Mouse (Mus musculus) intestine, embryonic 14.5 days (tissue): ENCODE measurements around the gene Cdc26. TPM values are rescaled to one million over a fixed set of nuclear protein-coding genes. Genes with fewer than 3 reads are reported as not detected.

ENCODE experiments used
- ATAC-seq: fragments of 200-750 bp; cut with Nextera tagmentation; replicated peaks from 2 replicates; pipeline ENCODE4 v1.8.0; 2017; ENCODE audit warnings: low read depth, moderate number of reproducible peaks, moderate TSS enrichment, moderate library complexity; ENCODE audit not compliant: low FRiP score, low TSS enrichment
- DNase-seq: peaks from one replicate; pipeline ENCODE4 v3.0.0-alpha.2; 2018; ENCODE audit warnings: low spot score
- H3K27ac ChIP-seq: fragments of 300-500 bp; sonication (generic); 2 replicates; pipeline ENCODE4 v1.5.1; 2014; ENCODE audit warnings: low read depth, mild to moderate bottlenecking, control low read depth
- H3K27me3 ChIP-seq: fragments of 300-500 bp; sonication (generic); replicated peaks from 2 replicates; pipeline ENCODE4 v1.6.1; 2014; ENCODE audit warnings: low read length, control low read depth; ENCODE audit not compliant: control insufficient read depth, insufficient read depth
- H3K36me3 ChIP-seq: fragments of 300-500 bp; sonication (generic); 2 replicates; pipeline ENCODE4 v1.6.1; 2014; ENCODE audit warnings: low read length, control low read depth; ENCODE audit not compliant: control insufficient read depth, insufficient read depth
- H3K4me1 ChIP-seq: fragments of 300-500 bp; sonication (generic); replicated peaks from 2 replicates; pipeline ENCODE4 v1.6.1; 2014; ENCODE audit warnings: low read length, control low read depth, mixed read lengths; ENCODE audit not compliant: control insufficient read depth, insufficient read depth
- H3K4me2 ChIP-seq: fragments of 300-500 bp; sonication (generic); 2 replicates; pipeline ENCODE4 v1.6.1; 2014; ENCODE audit warnings: low read length
- H3K4me3 ChIP-seq: fragments of 300-500 bp; sonication (generic); 2 replicates; pipeline ENCODE4 v1.5.1; 2014; ENCODE audit warnings: low read depth, low read length, control low read depth, mixed read lengths
- H3K9ac ChIP-seq: fragments of 300-500 bp; sonication (generic); 2 replicates; pipeline ENCODE4 v1.6.1; 2014; ENCODE audit warnings: mild to moderate bottlenecking, low read length
- H3K9me3 ChIP-seq: fragments of 300-500 bp; sonication (generic); 2 replicates; pipeline ENCODE4 v1.6.1; 2016; ENCODE audit warnings: low read length, control low read depth; ENCODE audit not compliant: control insufficient read depth
- WGBS: fragments of 180-500 bp; shearing (Covaris S2); extraction: QIAGEN DNeasy Blood & Tissue Kit; methylation state at CpG from one replicate; pipeline ENCODE4 v1.1.7; 2014; 5-methylcytosine and 5-hydroxymethylcytosine counted together
- polyA plus RNA-seq: library from polyadenylated mRNA; unstranded; fragments of >200 nt; fragmentation: Nextera tagmentation; extraction: Ambion mirVana; gene quantifications from 2 replicates; pipeline ENCODE4 v1.2.1, GENCODE M21; 2014

The Cdc26 gene
- polyA plus RNA-seq, 1 experiment from 2014 or later = 166 TPM

- DNase-seq (no peak), ATAC-seq (no peak)
- H3K4me3 ChIP-seq = no peak overlapping the region
- no peaks in the 10 kb centered on the region for H3K27me3 ChIP-seq
- peak overlapping the region; percentile 39 for H3K27ac ChIP-seq
- peak overlapping the region; percentile 3; the same call in 1 of the 2 replicates for H3K4me2 ChIP-seq
- no peaks in the 10 kb centered on the region for H3K9me3 ChIP-seq
- H3K4me1 ChIP-seq = no peaks in the 10 kb centered on the region; the same call in 1 of the 2 replicates
- peaks cover 51% of the 10 kb centered on the region for H3K36me3 ChIP-seq
- WGBS = 53% methylated on average over 2 of the region's 2 CpGs
- no peak overlapping the region for H3K9ac ChIP-seq
Observed at GRCm38 (mm10) chr4:62348329-62348705, 60.1 kb downstream of the Cdc26 start.

- peak overlapping the region; percentile 3; the same call in 1 of the 2 replicates for H3K4me2 ChIP-seq
- H3K27me3 ChIP-seq = no peaks in the 10 kb centered on the region
- no peaks in the 10 kb centered on the region; the same call in 1 of the 2 replicates for H3K4me1 ChIP-seq
- 41% methylated on average over 9 of the region's 9 CpGs for WGBS
- ATAC-seq (no peak), DNase-seq (no peak)
- peaks cover 55% of the 10 kb centered on the region for H3K36me3 ChIP-seq
- H3K27ac ChIP-seq = peak overlapping the region; percentile 39
- no peak overlapping the region for H3K4me3 ChIP-seq
- no peaks in the 10 kb centered on the region for H3K9me3 ChIP-seq
- H3K9ac ChIP-seq = no peak overlapping the region
Observed at GRCm38 (mm10) chr4:62347605-62348328, 60.7 kb downstream of the Cdc26 start.

- no peak overlapping the region for H3K27ac ChIP-seq
- H3K27me3 ChIP-seq = no peaks in the 10 kb centered on the region
- no peak overlapping the region for H3K4me3 ChIP-seq
- no peak overlapping the region for H3K9ac ChIP-seq
- no peaks in the 10 kb centered on the region for H3K9me3 ChIP-seq
- no peak for DNase-seq
- ATAC-seq = no peak
- H3K36me3 ChIP-seq = peaks cover 53% of the 10 kb centered on the region
- no peaks in the 10 kb centered on the region; the same call in 1 of the 2 replicates for H3K4me1 ChIP-seq
- WGBS = 80% methylated on average over 4 of the region's 4 CpGs
- no peak overlapping the region for H3K4me2 ChIP-seq
Observed at GRCm38 (mm10) chr4:62345827-62346226, 62.6 kb downstream of the Cdc26 start.

- DNase-seq (no peak), ATAC-seq (no peak)
- H3K27ac ChIP-seq = no peak overlapping the region
- H3K9ac ChIP-seq = no peak overlapping the region
- no peak overlapping the region for H3K4me3 ChIP-seq
- no peaks in the 10 kb centered on the region for H3K9me3 ChIP-seq
- no peaks in the 10 kb centered on the region for H3K27me3 ChIP-seq
- H3K4me2 ChIP-seq = no peak overlapping the region
- H3K36me3 ChIP-seq = peaks cover 48% of the 10 kb centered on the region
- WGBS = 88% methylated on average over 1 of the region's 1 CpGs
- no peaks in the 10 kb centered on the region; the same call in 1 of the 2 replicates for H3K4me1 ChIP-seq
Observed at GRCm38 (mm10) chr4:62344000-62344399, 64.4 kb downstream of the Cdc26 start.

GRCm38 (mm10) chr4:62338536-62338935 lies 69.9 kb downstream of the Cdc26 start:
- no peak for DNase-seq
- WGBS = 93% methylated on average over 5 of the region's 5 CpGs
- peaks cover 48% of the 10 kb centered on the region for H3K36me3 ChIP-seq
- no peak overlapping the region for H3K4me3 ChIP-seq
- no peaks in the 10 kb centered on the region for H3K27me3 ChIP-seq
- H3K27ac ChIP-seq = no peak overlapping the region
- ATAC-seq = no peak
- no peaks in the 10 kb centered on the region for H3K9me3 ChIP-seq
- no peak overlapping the region for H3K9ac ChIP-seq
- no peaks in the 10 kb centered on the region for H3K4me1 ChIP-seq
- H3K4me2 ChIP-seq = no peak overlapping the region

Other genes starting within 250 kb of the Cdc26 start
- gene Zfp37, start 177.6 kb downstream of the Cdc26 start, polyA plus RNA-seq = 9.9 and 12.4 TPM in 2 replicates
- gene Slc31a2, start 146.1 kb downstream of the Cdc26 start, polyA plus RNA-seq = 13.6 and 14.5 TPM in 2 replicates
- gene Fkbp15, start 48.1 kb downstream of the Cdc26 start, polyA plus RNA-seq = 26.3 and 27.8 TPM in 2 replicates
- 56.0 and 59.2 TPM in 2 replicates for gene Slc31a1, start 47.9 kb downstream of the Cdc26 start, polyA plus RNA-seq
- gene Prpf4, start 155 bp upstream of the Cdc26 start, polyA plus RNA-seq = 25.7 and 26.7 TPM in 2 replicates
- not detected in 2 replicates for gene Rnf183, start 26.6 kb upstream of the Cdc26 start, polyA plus RNA-seq
- 12.0 and 13.1 TPM in 2 replicates for gene Wdr31, start 62.3 kb upstream of the Cdc26 start, polyA plus RNA-seq
- 39.3 and 43.8 TPM in 2 replicates for gene Bspry, start 71.4 kb upstream of the Cdc26 start, polyA plus RNA-seq
- 29.4 and 32.4 TPM in 2 replicates for gene Hdhd3, start 94.8 kb upstream of the Cdc26 start, polyA plus RNA-seq
- 146 and 153 TPM in 2 replicates for gene Alad, start 111.3 kb upstream of the Cdc26 start, polyA plus RNA-seq
- 75.3 and 85.9 TPM in 2 replicates for gene Pole3, start 116.4 kb upstream of the Cdc26 start, polyA plus RNA-seq
- 0.26 and 0.65 TPM in 2 replicates for gene 4933430I17Rik, start 116.7 kb upstream of the Cdc26 start, polyA plus RNA-seq
- 35.0 and 35.7 TPM in 2 replicates for gene Rgs3, start 151.2 kb upstream of the Cdc26 start, polyA plus RNA-seq